Mouse (Mus musculus): ENCODE results near the gene Atf7. TPM values are rescaled to one million over a fixed set of nuclear protein-coding genes. Genes with fewer than 3 reads are reported as not detected.
A peak's percentile ranks its signal among the peaks of the same experiment; 100 is the strongest.

Atf7 gene
- polyA plus RNA-seq, 1 experiment = 84.6 TPM

- peaks cover 3% of the 10 kb centered on the region; the same call in 1 of the 2 replicates for H3K4me1 ChIP-seq (ENCODE audit: control insufficient read depth, insufficient read depth, low read length)
- H3K36me3 ChIP-seq (ENCODE audit: control insufficient read depth, insufficient read depth, low read length) = no peaks in the 10 kb centered on the region
- no peak overlapping the region for H3K4me3 ChIP-seq (ENCODE audit: insufficient read depth, low read depth, low read length)
- TF ChIP-seq POLR2A (IDR thresholded peaks at IDR 0.05; ENCODE audit: low read depth, low read length) = no peak
- no peak for TF ChIP-seq CTCF (conservative IDR thresholded peaks at IDR 0.05; ENCODE audit: insufficient read depth, insufficient read length, low read depth, low read length)
- H3K27ac ChIP-seq (ENCODE audit: insufficient read depth, low read depth, low read length) = no peak overlapping the region
- 59% methylated on average over 5 of the region's 5 CpGs for WGBS
- no peak for DNase-seq
- H3K27me3 ChIP-seq (replicated peaks; ENCODE audit: control insufficient read depth, insufficient read depth, low read length) = no peaks in the 10 kb centered on the region
Measured at GRCm38 (mm10) chr15:102512010-102512409, 113.3 kb downstream of the Atf7 start.

- Histone ChIP-seq H3K36me3 (ENCODE audit: control insufficient read depth, insufficient read depth, low read length) (no peaks in the 10 kb centered on the region), H3K4me1 (ENCODE audit: control insufficient read depth, insufficient read depth, low read length) (peaks cover 3% of the 10 kb centered on the region; the same call in 1 of the 2 replicates), H3K27ac (ENCODE audit: insufficient read depth, low read depth, low read length) (no peak overlapping the region), H3K4me3 (ENCODE audit: insufficient read depth, low read depth, low read length) (no peak overlapping the region), H3K27me3 (replicated peaks; ENCODE audit: control insufficient read depth, insufficient read depth, low read length) (no peaks in the 10 kb centered on the region)
- no peak for DNase-seq
- 22% methylated on average over 6 of the region's 6 CpGs for WGBS
- TF ChIP-seq CTCF (conservative IDR thresholded peaks at IDR 0.05; ENCODE audit: insufficient read depth, insufficient read length, low read depth, low read length) = no peak
- no peak for TF ChIP-seq POLR2A (IDR thresholded peaks at IDR 0.05; ENCODE audit: low read depth, low read length)
Measured at GRCm38 (mm10) chr15:102511285-102511833, 113.9 kb downstream of the Atf7 start.

- H3K27me3 ChIP-seq (replicated peaks; ENCODE audit: control insufficient read depth, insufficient read depth, low read length) = no peaks in the 10 kb centered on the region
- TF ChIP-seq POLR2A (IDR thresholded peaks at IDR 0.05; ENCODE audit: low read depth, low read length) (no peak), CTCF (conservative IDR thresholded peaks at IDR 0.05; ENCODE audit: insufficient read depth, insufficient read length, low read depth, low read length) (no peak)
- peak; percentile 90 for DNase-seq
- WGBS = 4% methylated on average over 33 of the region's 34 CpGs
- peaks cover 3% of the 10 kb centered on the region; the same call in 1 of the 2 replicates for H3K4me1 ChIP-seq (ENCODE audit: control insufficient read depth, insufficient read depth, low read length)
- H3K36me3 ChIP-seq (ENCODE audit: control insufficient read depth, insufficient read depth, low read length) = no peaks in the 10 kb centered on the region
- H3K27ac ChIP-seq (ENCODE audit: insufficient read depth, low read depth, low read length) = peak overlapping the region; percentile 10
- H3K4me3 ChIP-seq (ENCODE audit: insufficient read depth, low read depth, low read length) = peak overlapping the region; percentile 78
Measured at GRCm38 (mm10) chr15:102510590-102511284, 114.5 kb downstream of the Atf7 start.

DNA sequence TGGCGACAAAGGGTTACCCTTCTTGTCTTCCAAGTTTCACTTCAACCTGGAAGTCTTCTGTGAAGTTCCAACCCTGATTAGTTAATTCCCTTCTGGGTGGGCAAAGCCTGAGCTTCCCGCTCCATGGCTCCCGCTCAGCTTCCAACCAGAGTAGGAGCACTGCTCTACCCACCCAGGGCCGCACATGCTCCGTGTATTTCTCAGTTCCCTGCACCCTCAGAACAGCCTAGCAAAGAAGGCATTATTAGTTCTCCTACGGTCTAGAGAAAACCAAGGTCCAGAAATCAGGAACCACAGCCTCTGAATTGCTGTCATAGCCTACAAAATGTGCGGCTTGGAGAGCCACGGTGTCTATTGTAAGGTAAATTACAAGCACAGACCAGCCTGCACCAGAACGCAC is 115.2 kb downstream of the Atf7 start:
- DNase-seq = no peak
- Histone ChIP-seq H3K27ac (ENCODE audit: insufficient read depth, low read depth, low read length) (peak overlapping the region; percentile 10; the same call in 1 of the 2 replicates), H3K4me3 (ENCODE audit: insufficient read depth, low read depth, low read length) (peak overlapping the region; percentile 78), H3K27me3 (replicated peaks; ENCODE audit: control insufficient read depth, insufficient read depth, low read length) (no peaks in the 10 kb centered on the region), H3K4me1 (ENCODE audit: control insufficient read depth, insufficient read depth, low read length) (peaks cover 3% of the 10 kb centered on the region; the same call in 1 of the 2 replicates), H3K36me3 (ENCODE audit: control insufficient read depth, insufficient read depth, low read length) (no peaks in the 10 kb centered on the region)
- TF ChIP-seq CTCF (conservative IDR thresholded peaks at IDR 0.05; ENCODE audit: insufficient read depth, insufficient read length, low read depth, low read length) = no peak
- WGBS = 13% methylated on average over 9 of the region's 9 CpGs

GRCm38 (mm10) chr15:102508336-102508735 is 116.9 kb downstream of the Atf7 start:
- 87% methylated on average over 3 of the region's 3 CpGs for WGBS
- no peak for DNase-seq

GRCm38 (mm10) chr15:102507561-102507960 is 117.7 kb downstream of the Atf7 start:
- peaks cover 3% of the 10 kb centered on the region; the same call in 1 of the 2 replicates for H3K4me1 ChIP-seq (ENCODE audit: control insufficient read depth, insufficient read depth, low read length)
- TF ChIP-seq POLR2A (IDR thresholded peaks at IDR 0.05; ENCODE audit: low read depth, low read length) (no peak), CTCF (conservative IDR thresholded peaks at IDR 0.05; ENCODE audit: insufficient read depth, insufficient read length, low read depth, low read length) (no peak)
- no peak overlapping the region for H3K4me3 ChIP-seq (ENCODE audit: insufficient read depth, low read depth, low read length)
- H3K36me3 ChIP-seq (ENCODE audit: control insufficient read depth, insufficient read depth, low read length) = no peaks in the 10 kb centered on the region
- no peak for DNase-seq
- H3K27ac ChIP-seq (ENCODE audit: insufficient read depth, low read depth, low read length) = no peak overlapping the region
- no peaks in the 10 kb centered on the region for H3K27me3 ChIP-seq (replicated peaks; ENCODE audit: control insufficient read depth, insufficient read depth, low read length)

More at GRCm38 (mm10) chr15:102508336-102508735, 116.9 kb downstream of the Atf7 start:
- H3K4me3 ChIP-seq (ENCODE audit: insufficient read depth, low read depth, low read length) = no peak overlapping the region
- H3K4me1 ChIP-seq (ENCODE audit: control insufficient read depth, insufficient read depth, low read length) = peaks cover 3% of the 10 kb centered on the region; the same call in 1 of the 2 replicates
- TF ChIP-seq CTCF (conservative IDR thresholded peaks at IDR 0.05; ENCODE audit: insufficient read depth, insufficient read length, low read depth, low read length) (no peak), POLR2A (IDR thresholded peaks at IDR 0.05; ENCODE audit: low read depth, low read length) (no peak)
- no peaks in the 10 kb centered on the region for H3K27me3 ChIP-seq (replicated peaks; ENCODE audit: control insufficient read depth, insufficient read depth, low read length)
- H3K27ac ChIP-seq (ENCODE audit: insufficient read depth, low read depth, low read length) = no peak overlapping the region
- H3K36me3 ChIP-seq (ENCODE audit: control insufficient read depth, insufficient read depth, low read length) = no peaks in the 10 kb centered on the region

GRCm38 (mm10) chr15:102506864-102507263 is 118.4 kb downstream of the Atf7 start:
- Histone ChIP-seq H3K4me3 (ENCODE audit: insufficient read depth, low read depth, low read length) (no peak overlapping the region), H3K27ac (ENCODE audit: insufficient read depth, low read depth, low read length) (no peak overlapping the region), H3K27me3 (replicated peaks; ENCODE audit: control insufficient read depth, insufficient read depth, low read length) (no peaks in the 10 kb centered on the region), H3K36me3 (ENCODE audit: control insufficient read depth, insufficient read depth, low read length) (no peaks in the 10 kb centered on the region), H3K4me1 (ENCODE audit: control insufficient read depth, insufficient read depth, low read length) (peaks cover 3% of the 10 kb centered on the region; the same call in 1 of the 2 replicates)
- no peak for DNase-seq
- 91% methylated on average over 1 of the region's 1 CpGs for WGBS
- TF ChIP-seq CTCF (conservative IDR thresholded peaks at IDR 0.05; ENCODE audit: insufficient read depth, insufficient read length, low read depth, low read length) (no peak), POLR2A (IDR thresholded peaks at IDR 0.05; ENCODE audit: low read depth, low read length) (no peak)

All from kidney, adult 2 months (tissue).